20 mouse cellular contexts compared by ENCODE assay signal in the genomic region with DNA sequence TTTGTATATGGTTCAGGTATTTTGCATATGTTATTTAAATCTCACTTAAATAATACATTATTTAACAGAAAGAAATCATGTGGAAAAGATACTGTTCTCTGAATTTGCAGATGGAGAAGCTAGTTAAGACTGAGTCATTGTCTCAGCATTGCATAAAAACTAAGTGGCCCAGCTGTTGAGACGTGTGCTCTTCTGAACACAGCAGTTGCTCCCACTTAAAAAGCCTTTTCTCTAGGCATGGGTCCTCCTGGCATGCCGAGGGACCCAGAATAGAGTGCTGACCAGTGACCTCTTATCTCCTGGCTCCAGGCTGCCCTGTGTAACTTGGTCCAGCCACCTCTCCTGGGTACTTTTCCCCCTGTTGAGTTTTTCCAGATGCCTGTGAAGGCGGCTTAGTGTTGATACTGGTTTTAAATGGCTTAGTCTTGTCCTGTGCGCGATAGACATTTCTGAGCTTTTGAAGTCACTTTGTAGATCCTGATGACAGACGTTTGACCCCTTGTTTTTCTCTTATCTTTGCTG.
DNase-seq lines count a peak whose midpoint lies in the region; TF ChIP-seq lines count a peak whose summit lies in the region.
"Had no signal": no experiment of that assay in that cellular context is flagged by ENCODE, and none has a peak within 500 bp of the region (broad histone marks: within the 10 kb centered on the region; RNA-seq: fewer than 3 reads in every experiment).

No protein-coding gene starts in this region.

- intact Hi-C loops in gastrocnemius, adult 2 months (cut with DNase I), result no loop called here
- intact Hi-C loops in heart, postnatal 10 days (cut with DNase I), result no loop called here

- no peak overlapping the region for H3K4me3 ChIP-seq in gastrocnemius, adult 2 months
- H3K4me3 ChIP-seq: embryonic facial prominence, embryonic 10.5 days; forebrain, embryonic 13.5 days; heart, embryonic 13.5 days; hindbrain, embryonic 13.5 days had no signal

- no peak for DNase-seq in gastrocnemius, adult 2 months
- no peak for DNase-seq in gastrocnemius, postnatal 10 days
- DNase-seq in heart, adult 9 months (ENCODE audit: low spot score in 2 of 2), result peak; percentile 38 to 44
- peak; percentile 35 to 43 for DNase-seq in heart, postnatal 10 days
- peak; percentile 21 for DNase-seq in heart, postnatal 4 days
- no peak for DNase-seq in adrenal gland, adult (ENCODE audit: inconsistent age in 2 of 2, low spot score in 1 of 2)
- DNase-seq in kidney, adult 8-10 months, result no peak
- no peak for DNase-seq in kidney, adult 11 months
- DNase-seq: adrenal gland, postnatal 14 days; cerebellum, adult 11-12 months; cerebellum, adult 9-10 months; cerebellum, postnatal 25 days; forebrain, postnatal 0 days; gastrocnemius, postnatal 36 days; kidney, adult 2 months had no signal

- 0 out of 2 replicates have a peak overlapping the region, but pooled peaks have one; percentile 35 for H3K27ac ChIP-seq in gastrocnemius, adult 2 months
- H3K27ac ChIP-seq: embryonic facial prominence, embryonic 10.5 days; forebrain, embryonic 13.5 days; heart, embryonic 13.5 days; hindbrain, embryonic 13.5 days; hindbrain, postnatal 0 days had no signal

- no peak for TF ChIP-seq CTCF in gastrocnemius, adult 2 months (IDR thresholded peaks at IDR 0.05)

Comparison
In these comparisons a context has a peak if more than half of its experiments do, and no peak if none do; other contexts are left out.
1. DNase-seq: peak in heart, adult 9 months (2 of 2), heart, postnatal 10 days (2 of 2) and heart, postnatal 4 days (single experiment); none in gastrocnemius, adult 2 months (single experiment), gastrocnemius, postnatal 10 days (single experiment), adrenal gland, adult (0 of 2), kidney, adult 8-10 months (0 of 2) and kidney, adult 11 months (single experiment).